Mouse (Mus musculus) cortical plate, adult 2 months (tissue): ENCODE data around the gene Retnla.

Source experiments
- CTCF ChIP-seq: fragments of 200-500 bp; IDR thresholded peaks from 2 replicates; pipeline ENCODE4 v1.5.1; 2011; ENCODE audit warnings: mild to moderate bottlenecking, control low read depth, low read length; ENCODE audit not compliant: insufficient read depth; ENCODE audit errors: extremely low read depth
- POLR2A ChIP-seq: fragments of 200-500 bp; IDR thresholded peaks from 2 replicates; pipeline ENCODE4 v1.6.1; 2011; ENCODE audit warnings: mild to moderate bottlenecking, low read length, control low read depth; ENCODE audit not compliant: insufficient read depth; ENCODE audit errors: extremely low read depth

GRCm38 (mm10) chr16:48832055-48832454 is 10.3 kb upstream of the Retnla start:
- TF ChIP-seq POLR2A (no peak), CTCF (no peak)
